Mouse (Mus musculus) G1E (cell line): ENCODE measurements around the gene Gfod1.

Experiments used
- CTCF ChIP-seq: IDR thresholded peaks from 2 replicates; pipeline ENCODE4 v1.5.1; 2012; ENCODE audit warnings: low read depth, low read length, inconsistent platforms, mixed read lengths
- GATA1 ChIP-seq: IDR thresholded peaks from 2 replicates; pipeline ENCODE4 v1.6.1; 2012; ENCODE audit warnings: borderline replicate concordance, low read length, inconsistent platforms, mixed read lengths
- GATA2 ChIP-seq: IDR thresholded peaks from 2 replicates; pipeline ENCODE4 v1.6.1; 2012; ENCODE audit warnings: low read depth, low read length, inconsistent platforms, borderline replicate concordance
- POLR2AphosphoS5 ChIP-seq: IDR thresholded peaks from 2 replicates; pipeline ENCODE4 v1.6.1; 2012; ENCODE audit warnings: low read depth, low read length, inconsistent platforms; ENCODE audit not compliant: insufficient replicate concordance
- TAL1 ChIP-seq: conservative IDR thresholded peaks from 2 replicates; pipeline ENCODE4 v1.6.1; 2012; ENCODE audit warnings: low read depth, low read length, inconsistent platforms, mixed read lengths

DNA sequence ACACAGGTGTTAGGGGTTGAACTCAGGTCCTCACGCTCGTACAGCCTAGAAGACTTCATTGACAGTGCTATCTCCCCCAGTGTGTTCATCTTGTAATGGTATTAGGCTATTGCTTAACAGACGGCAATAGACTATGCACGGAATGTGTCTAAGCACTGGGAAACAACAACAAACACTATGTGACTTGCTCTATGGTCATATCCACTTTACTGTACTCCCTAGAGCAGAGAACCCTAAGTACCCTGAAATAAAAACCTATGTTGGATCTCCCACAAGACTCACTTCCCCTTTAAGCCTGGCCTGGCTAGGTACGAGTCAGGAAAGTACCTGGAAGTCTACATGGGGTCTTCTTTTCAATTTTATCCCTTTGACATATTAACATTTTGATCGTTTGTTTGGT is 82.7 kb downstream of the Gfod1 start:
- TF ChIP-seq CTCF (no peak), GATA2 (no peak), TAL1 (no peak), GATA1 (no peak), POLR2AphosphoS5 (no peak)
